Mouse (Mus musculus) ovary, postnatal 14 days (tissue): ENCODE data around the gene Hoxa4.

ENCODE experiments used
- DNase-seq: peaks from one replicate; pipeline ENCODE4 v3.0.0; 2022; ENCODE audit warnings: low spot score

The Hoxa4 gene

GRCm38 (mm10) chr6:52216691-52217458 is 25.3 kb upstream of the Hoxa4 start:
- DNase-seq: no peak

- no peak for DNase-seq
Measured at GRCm38 (mm10) chr6:52215771-52216535, 24.4 kb upstream of the Hoxa4 start.

- DNase-seq: no peak
Measured at GRCm38 (mm10) chr6:52215070-52215469, 23.5 kb upstream of the Hoxa4 start.

- no peak for DNase-seq
Measured at GRCm38 (mm10) chr6:52214271-52214670, 22.7 kb upstream of the Hoxa4 start.

GRCm38 (mm10) chr6:52213119-52213986 is 21.8 kb upstream of the Hoxa4 start, which contains the start of the genes Hoxa3 and Gm28308:
Gene Hoxa3, minus strand, starts transcription at chr6:52213336.
Gene Gm28308, minus strand, starts transcription at chr6:52213339.
- no peak for DNase-seq

- DNase-seq: no peak
Measured at GRCm38 (mm10) chr6:52212556-52213118, 21.1 kb upstream of the Hoxa4 start.

DNA sequence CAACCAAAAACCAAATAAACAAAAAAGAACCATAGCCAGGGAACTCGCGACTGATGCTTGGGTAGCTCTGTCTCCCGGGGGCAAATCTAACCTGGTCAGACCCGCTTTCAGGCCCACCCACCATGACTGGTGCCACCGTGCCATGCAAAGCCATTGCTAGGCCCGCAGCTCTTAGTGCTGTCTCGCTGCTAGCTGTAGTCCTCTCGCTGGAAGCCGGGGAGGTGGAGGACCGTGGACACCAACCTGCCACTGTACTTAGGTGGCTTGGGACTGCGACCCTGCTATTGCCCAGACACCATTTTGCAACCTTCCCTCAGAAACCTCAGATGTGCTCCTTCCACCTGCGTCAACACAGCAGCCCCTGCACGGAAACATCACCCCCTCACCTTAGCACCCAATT is 20.4 kb upstream of the Hoxa4 start:
- no peak for DNase-seq

GRCm38 (mm10) chr6:52211170-52211935 is 19.8 kb upstream of the Hoxa4 start:
- peak; percentile 71 for DNase-seq

DNA sequence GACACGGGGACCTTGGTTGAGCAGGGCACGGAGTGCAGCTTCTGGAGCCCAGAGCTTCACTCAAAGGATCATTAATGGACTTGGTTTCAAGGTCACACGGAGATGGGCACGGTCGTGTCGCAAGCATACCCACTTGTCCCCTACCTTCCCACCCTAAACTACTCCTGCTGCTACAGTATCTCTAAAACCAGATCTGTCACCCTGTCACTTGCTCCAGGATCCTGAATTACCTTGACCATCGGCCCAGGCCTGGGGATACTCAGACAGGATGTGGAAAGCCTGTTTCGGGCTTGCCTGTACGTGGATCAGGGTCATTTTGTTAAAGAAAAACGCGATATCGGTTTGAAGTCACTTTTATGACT is 18.1 kb upstream of the Hoxa4 start:
- no peak for DNase-seq

- no peak for DNase-seq
Measured at GRCm38 (mm10) chr6:52208868-52209684, 17.5 kb upstream of the Hoxa4 start.

- no peak for DNase-seq
Measured at GRCm38 (mm10) chr6:52208072-52208867, 16.7 kb upstream of the Hoxa4 start, which contains the start of gene Hoxa6. Gene Hoxa6, minus strand, starts transcription at chr6:52208722.

DNA sequence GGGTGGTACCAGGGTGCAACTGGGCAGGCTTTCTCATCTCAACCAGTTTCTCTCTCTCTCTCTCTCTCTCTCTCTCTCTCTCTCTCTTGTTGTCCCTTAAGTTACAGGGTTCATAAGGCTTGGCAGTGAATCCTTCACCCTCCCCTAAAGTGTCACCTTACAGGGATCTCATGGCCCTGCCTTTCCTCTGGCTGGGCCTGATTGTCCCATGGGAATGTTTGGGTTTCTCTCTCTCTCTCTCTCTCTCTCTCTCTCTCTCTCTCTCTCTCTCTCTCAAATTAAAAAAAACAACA is 16.1 kb upstream of the Hoxa4 start:
- no peak for DNase-seq

- no peak for DNase-seq
Measured at GRCm38 (mm10) chr6:52206882-52207683, 15.5 kb upstream of the Hoxa4 start.

- no peak for DNase-seq
Measured at GRCm38 (mm10) chr6:52205638-52206621, 14.4 kb upstream of the Hoxa4 start.

- no peak for DNase-seq
Measured at GRCm38 (mm10) chr6:52205221-52205620, 13.7 kb upstream of the Hoxa4 start.

- DNase-seq: peak; percentile 78
Measured at GRCm38 (mm10) chr6:52204050-52204752, 12.6 kb upstream of the Hoxa4 start, which contains the start of gene Hoxa5. Gene Hoxa5, minus strand, starts transcription at chr6:52204587.
